Mouse (Mus musculus): ENCODE measurements around the gene Col4a3. TPM values are rescaled to one million over a fixed set of nuclear protein-coding genes. Genes with fewer than 3 reads are reported as not detected.
A peak's percentile ranks its signal among the peaks of the same experiment; 100 is the strongest.

The Col4a3 gene
- 0.04 and 0.10 TPM in 2 replicates for polyA plus RNA-seq (2016; fragmentation: Nextera tagmentation; extraction: Ambion mirVana)

DNA sequence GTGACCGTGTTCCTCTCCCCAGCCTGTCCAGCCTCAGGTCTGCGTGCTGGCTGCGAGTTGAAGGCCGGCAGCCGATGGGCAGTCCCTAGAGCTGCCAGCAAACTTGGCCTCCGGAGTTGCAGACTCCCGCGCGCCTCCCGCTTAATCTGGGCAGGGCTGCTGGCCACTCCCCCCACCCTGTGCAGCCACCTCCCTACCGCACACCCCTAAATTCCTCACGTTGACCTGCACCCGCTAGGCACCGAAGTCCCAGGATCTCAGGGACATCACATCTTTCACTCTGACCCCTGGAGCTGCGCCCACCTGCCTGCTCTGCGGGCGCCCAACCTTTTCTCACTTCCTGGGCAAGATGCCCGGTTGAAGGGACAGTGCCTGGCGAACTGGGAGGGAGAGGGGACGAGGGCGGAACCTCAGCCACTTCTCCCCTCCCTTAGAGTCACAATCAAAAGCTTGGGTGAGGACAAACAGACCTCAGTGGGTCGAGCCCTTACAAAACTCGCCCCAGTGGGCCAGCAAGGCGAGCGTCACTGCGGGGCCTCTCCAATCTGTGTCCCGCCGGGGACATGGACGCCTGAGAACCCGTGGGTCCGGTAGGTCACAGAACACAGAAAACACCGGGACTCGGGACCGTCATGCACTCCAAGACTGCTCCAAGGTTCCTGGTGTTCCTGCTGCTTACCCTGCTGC lies at the start of gene Col4a3, which contains the start of gene Col4a4:
Gene Col4a3, plus strand, starts transcription at position 209 of the 687 bp plus-strand sequence.
Gene Col4a4, minus strand, starts transcription at position 137 of the 687 bp plus-strand sequence.
- peak within 1 kb of the TSS; percentile 51; the same call in 1 of the 2 replicates for H3K27ac ChIP-seq
- H3K9me3 ChIP-seq = no peaks in the 10 kb centered on the region
- peaks cover 41% of the 10 kb centered on the region for H3K27me3 ChIP-seq (ENCODE audit: poor library complexity, severe bottlenecking)
- H3K4me1 ChIP-seq = peaks cover 12% of the 10 kb centered on the region
- WGBS = 2% methylated on average over 34 of the region's 34 CpGs
- peak within 1 kb of the TSS; percentile 53 for H3K4me3 ChIP-seq
- DNase-seq (ENCODE audit: extremely low spot score, low spot score) = peak; percentile 36
- no peaks in the 10 kb centered on the region for H3K36me3 ChIP-seq (replicated peaks)

GRCm38 (mm10) chr1:82537848-82538247 lies 48.9 kb upstream of the Col4a3 start:
- Histone ChIP-seq H3K4me1 (no peaks in the 10 kb centered on the region), H3K9me3 (no peaks in the 10 kb centered on the region), H3K4me3 (no peak overlapping the region), H3K27ac (no peak overlapping the region), H3K36me3 (replicated peaks) (no peaks in the 10 kb centered on the region), H3K27me3 (ENCODE audit: poor library complexity, severe bottlenecking) (peaks cover 4% of the 10 kb centered on the region; the same call in 1 of the 2 replicates)
- 82% methylated on average over 3 of the region's 3 CpGs for WGBS
- no peak for DNase-seq (ENCODE audit: extremely low spot score, low spot score)

DNA sequence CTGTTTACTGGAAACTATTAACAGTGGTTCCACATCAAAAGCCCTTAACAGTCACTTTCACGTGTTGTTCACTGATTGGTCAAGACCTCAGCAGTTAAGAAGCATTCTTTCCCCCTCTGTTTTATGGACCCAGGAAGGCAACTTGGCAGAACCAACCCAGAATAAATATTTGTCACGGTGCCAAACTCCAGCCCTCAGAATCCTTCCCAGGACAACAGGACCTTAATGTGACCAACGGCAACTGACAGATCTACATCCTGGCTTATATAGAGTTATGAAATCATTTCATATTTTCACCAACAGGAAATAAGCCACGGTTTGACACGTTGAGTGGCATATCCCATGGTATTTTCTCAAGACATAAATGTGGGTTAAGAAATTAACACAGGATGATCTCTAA lies 46.7 kb upstream of the Col4a3 start:
- Histone ChIP-seq H3K36me3 (replicated peaks) (no peaks in the 10 kb centered on the region), H3K4me1 (peaks cover 9% of the 10 kb centered on the region), H3K27ac (no peak overlapping the region), H3K9me3 (no peaks in the 10 kb centered on the region), H3K4me3 (no peak overlapping the region), H3K27me3 (ENCODE audit: poor library complexity, severe bottlenecking) (peaks cover 4% of the 10 kb centered on the region; the same call in 1 of the 2 replicates)
- DNase-seq (ENCODE audit: extremely low spot score, low spot score) = no peak
- 91% methylated on average over 5 of the region's 5 CpGs for WGBS

- Histone ChIP-seq H3K4me3 (no peak overlapping the region), H3K9me3 (no peaks in the 10 kb centered on the region), H3K27me3 (ENCODE audit: poor library complexity, severe bottlenecking) (peaks cover 4% of the 10 kb centered on the region; the same call in 1 of the 2 replicates), H3K4me1 (peaks cover 11% of the 10 kb centered on the region), H3K36me3 (replicated peaks) (no peaks in the 10 kb centered on the region), H3K27ac (no peak overlapping the region)
- 94% methylated on average over 2 of the region's 2 CpGs for WGBS
- DNase-seq (ENCODE audit: extremely low spot score, low spot score) = no peak
These were observed 42.8 kb upstream of the Col4a3 start for GRCm38 (mm10) chr1:82543934-82544333.

GRCm38 (mm10) chr1:82544419-82545185 lies 42.1 kb upstream of the Col4a3 start:
- Histone ChIP-seq H3K27me3 (ENCODE audit: poor library complexity, severe bottlenecking) (peaks cover 4% of the 10 kb centered on the region; the same call in 1 of the 2 replicates), H3K27ac (no peak overlapping the region), H3K9me3 (no peaks in the 10 kb centered on the region), H3K4me3 (no peak overlapping the region), H3K4me1 (peaks cover 11% of the 10 kb centered on the region), H3K36me3 (replicated peaks) (no peaks in the 10 kb centered on the region)
- DNase-seq (ENCODE audit: extremely low spot score, low spot score) = no peak
- 76% methylated on average over 6 of the region's 6 CpGs for WGBS

- no peak for DNase-seq (ENCODE audit: extremely low spot score, low spot score)
- Histone ChIP-seq H3K4me1 (peaks cover 11% of the 10 kb centered on the region), H3K27ac (no peak overlapping the region), H3K36me3 (replicated peaks) (no peaks in the 10 kb centered on the region), H3K27me3 (ENCODE audit: poor library complexity, severe bottlenecking) (peaks cover 4% of the 10 kb centered on the region; the same call in 1 of the 2 replicates), H3K4me3 (no peak overlapping the region), H3K9me3 (no peaks in the 10 kb centered on the region)
- WGBS = 61% methylated on average over 8 of the region's 8 CpGs
These were observed 41.3 kb upstream of the Col4a3 start for GRCm38 (mm10) chr1:82545199-82545960.

DNA sequence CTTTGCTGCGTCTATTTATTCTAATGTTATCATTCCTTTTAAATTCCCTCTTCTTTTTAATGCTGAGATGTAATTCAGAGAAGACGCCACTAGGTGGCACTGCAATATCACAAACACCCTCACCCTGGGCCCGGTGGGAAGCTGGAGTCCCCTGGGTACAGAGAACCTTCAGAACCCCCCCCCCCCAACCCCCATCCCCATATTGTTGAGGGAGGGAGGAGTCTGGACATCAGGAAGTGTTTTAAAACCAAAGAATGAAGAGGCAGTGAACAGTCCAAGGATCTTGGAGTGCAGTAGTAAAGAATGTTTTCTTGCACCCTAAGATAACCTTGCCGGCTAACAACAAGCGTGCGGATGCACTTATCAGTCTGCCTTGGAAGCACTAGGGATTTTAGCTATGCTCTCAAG lies 32.3 kb upstream of the Col4a3 start:
- Histone ChIP-seq H3K4me1 (no peaks in the 10 kb centered on the region), H3K27me3 (ENCODE audit: poor library complexity, severe bottlenecking) (no peaks in the 10 kb centered on the region), H3K4me3 (no peak overlapping the region), H3K27ac (no peak overlapping the region), H3K36me3 (replicated peaks) (no peaks in the 10 kb centered on the region), H3K9me3 (no peaks in the 10 kb centered on the region)
- DNase-seq (ENCODE audit: extremely low spot score, low spot score) = peak; percentile 47
- 47% methylated on average over 6 of the region's 6 CpGs for WGBS

DNA sequence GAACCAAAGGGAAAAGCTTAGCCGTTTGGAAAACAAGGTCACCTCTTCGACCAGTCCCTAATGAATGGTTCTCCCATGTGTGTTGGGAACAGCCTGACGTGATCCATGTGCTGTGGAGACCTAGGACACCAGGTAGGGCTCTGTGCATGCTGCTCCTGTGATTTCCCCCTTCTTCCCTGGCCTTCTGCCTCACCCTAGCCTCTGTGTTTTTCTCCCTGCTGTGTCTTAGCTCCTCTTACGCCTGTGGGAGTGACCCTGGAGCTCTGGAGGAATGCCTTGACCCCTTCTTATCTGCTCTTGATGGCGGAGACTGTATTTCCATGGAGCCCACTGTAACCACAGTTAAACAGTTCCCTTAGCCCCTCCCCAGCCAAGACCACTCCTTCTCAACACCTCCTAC lies 31.8 kb upstream of the Col4a3 start:
- no peak for DNase-seq (ENCODE audit: extremely low spot score, low spot score)
- no peaks in the 10 kb centered on the region for H3K9me3 ChIP-seq
- no peak overlapping the region for H3K4me3 ChIP-seq
- H3K36me3 ChIP-seq (replicated peaks) = no peaks in the 10 kb centered on the region
- H3K27me3 ChIP-seq (ENCODE audit: poor library complexity, severe bottlenecking) = no peaks in the 10 kb centered on the region
- WGBS = 83% methylated on average over 5 of the region's 5 CpGs
- H3K27ac ChIP-seq = no peak overlapping the region
- no peaks in the 10 kb centered on the region for H3K4me1 ChIP-seq

DNA sequence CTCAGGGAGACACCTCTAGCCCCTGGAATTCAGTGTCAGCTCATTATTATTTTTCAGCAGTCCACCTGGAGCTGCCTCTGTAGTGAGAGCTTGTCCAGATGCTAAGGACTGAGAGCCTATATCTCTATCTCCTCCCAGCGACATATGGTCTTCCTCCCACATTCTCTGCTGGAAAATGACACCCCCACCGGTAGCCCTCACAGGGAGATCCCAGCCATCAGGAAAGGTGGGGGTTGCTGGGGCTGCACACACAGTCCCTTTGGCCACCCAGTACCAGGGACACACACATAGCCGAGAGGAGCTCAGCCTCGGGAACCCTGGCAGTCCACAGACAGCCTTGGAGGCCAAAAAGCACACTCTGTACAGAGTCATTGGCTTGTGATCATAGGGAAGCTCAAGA lies 26.5 kb upstream of the Col4a3 start:
- no peak overlapping the region for H3K4me3 ChIP-seq
- H3K36me3 ChIP-seq (replicated peaks) = no peaks in the 10 kb centered on the region
- no peak overlapping the region for H3K27ac ChIP-seq
- 81% methylated on average over 4 of the region's 4 CpGs for WGBS
- no peaks in the 10 kb centered on the region for H3K4me1 ChIP-seq
- no peak for DNase-seq (ENCODE audit: extremely low spot score, low spot score)
- H3K9me3 ChIP-seq = no peaks in the 10 kb centered on the region
- H3K27me3 ChIP-seq (ENCODE audit: poor library complexity, severe bottlenecking) = no peaks in the 10 kb centered on the region

DNA sequence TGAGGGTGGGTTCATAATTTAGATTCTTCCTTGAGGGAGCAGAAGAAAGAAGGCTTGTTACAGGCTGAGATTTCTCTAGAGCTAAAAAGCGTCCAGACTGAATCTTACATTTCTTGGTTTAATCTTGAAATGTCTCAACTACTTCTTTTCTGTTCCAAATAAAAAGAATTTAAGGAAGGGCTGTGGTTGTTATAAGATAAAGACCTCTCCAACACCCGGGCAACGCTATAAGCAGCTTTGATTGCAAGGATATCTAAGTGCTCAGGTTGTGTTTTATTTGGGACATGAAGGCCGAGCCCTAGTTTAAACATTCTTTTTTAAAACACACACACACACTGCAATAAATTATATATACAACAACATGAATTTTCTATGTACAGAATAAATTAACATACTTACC lies 17.3 kb upstream of the Col4a3 start:
- DNase-seq (ENCODE audit: extremely low spot score, low spot score) = no peak
- H3K27me3 ChIP-seq (ENCODE audit: poor library complexity, severe bottlenecking) = no peaks in the 10 kb centered on the region
- H3K9me3 ChIP-seq = no peaks in the 10 kb centered on the region
- no peak overlapping the region for H3K27ac ChIP-seq
- no peaks in the 10 kb centered on the region for H3K36me3 ChIP-seq (replicated peaks)
- 88% methylated on average over 4 of the region's 4 CpGs for WGBS
- H3K4me3 ChIP-seq = no peak overlapping the region
- no peaks in the 10 kb centered on the region for H3K4me1 ChIP-seq

GRCm38 (mm10) chr1:82571758-82572157 lies 15.0 kb upstream of the Col4a3 start:
- no peaks in the 10 kb centered on the region for H3K4me1 ChIP-seq
- no peak overlapping the region for H3K27ac ChIP-seq
- H3K27me3 ChIP-seq (ENCODE audit: poor library complexity, severe bottlenecking) = no peaks in the 10 kb centered on the region
- no peak for DNase-seq (ENCODE audit: extremely low spot score, low spot score)
- WGBS = 80% methylated on average over 1 of the region's 1 CpGs
- no peaks in the 10 kb centered on the region for H3K36me3 ChIP-seq (replicated peaks)
- H3K9me3 ChIP-seq = no peaks in the 10 kb centered on the region
- no peak overlapping the region for H3K4me3 ChIP-seq

- H3K27me3 ChIP-seq (ENCODE audit: poor library complexity, severe bottlenecking) = no peaks in the 10 kb centered on the region
- H3K4me1 ChIP-seq = no peaks in the 10 kb centered on the region
- WGBS = 84% methylated on average over 3 of the region's 3 CpGs
- H3K4me3 ChIP-seq = no peak overlapping the region
- no peaks in the 10 kb centered on the region for H3K36me3 ChIP-seq (replicated peaks)
- no peak for DNase-seq (ENCODE audit: extremely low spot score, low spot score)
- H3K27ac ChIP-seq = no peak overlapping the region
- H3K9me3 ChIP-seq = no peaks in the 10 kb centered on the region
These were observed 11.0 kb upstream of the Col4a3 start for GRCm38 (mm10) chr1:82575681-82576080.
